Mouse (Mus musculus) CH12.LX (cell line): ENCODE measurements at regions not wholly inside any gene's neighbourhood (a gene's known extent, or its start where the extent isn't known, plus 50 kb on each side); places are given as distances from the start of the nearest gene placed in this dataset.

Source experiments
- CTCF ChIP-seq, 2 experiments: IDR thresholded peaks in 1 of 2; conservative IDR thresholded peaks in 1 of 2; 2 replicates each; pipeline ENCODE4 v1.5.1; 2011 to 2012; ENCODE audit warnings: low read depth in 2 of 2, low read length in 2 of 2, improper control_type of control experiment in 1 of 2, inconsistent platforms in 1 of 2, mild to moderate bottlenecking in 1 of 2, moderate library complexity in 1 of 2
- EP300 ChIP-seq: IDR thresholded peaks from 2 replicates; pipeline ENCODE4 v1.6.1; 2011; ENCODE audit warnings: low read length, improper control_type of control experiment
- IRF4 ChIP-seq: IDR thresholded peaks from 2 replicates; pipeline ENCODE4 v1.6.1; 2014; ENCODE audit warnings: low read depth, mild to moderate bottlenecking, inconsistent platforms, low read length, improper control_type of control experiment
- MAFK ChIP-seq: IDR thresholded peaks from 2 replicates; pipeline ENCODE4 v1.6.1; 2011; ENCODE audit warnings: low read length, improper control_type of control experiment; ENCODE audit not compliant: insufficient replicate concordance
- POLR2A ChIP-seq: IDR thresholded peaks from 2 replicates; pipeline ENCODE4 v1.6.1; 2011; ENCODE audit warnings: low read depth, mild to moderate bottlenecking, improper control_type of control experiment, low read length

GRCm38 (mm10) chr12:52448218-52448617 is 55.6 kb upstream of the Arhgap5 start:
- TF ChIP-seq CTCF (conservative IDR thresholded peaks at IDR 0.05 in 1 of 2, IDR thresholded peaks at IDR 0.05 in 1 of 2; ENCODE audit: low read depth in 2 of 2, low read length in 2 of 2) = no peak
- no peak for TF ChIP-seq POLR2A
- no peak for TF ChIP-seq MAFK
- no peak for TF ChIP-seq EP300
- no peak for TF ChIP-seq IRF4
